Mouse (Mus musculus) heart, postnatal 0 days (tissue): ENCODE data around the gene Il1rapl2.

Experiments
- CTCF ChIP-seq: IDR thresholded peaks from 2 replicates; pipeline ENCODE4 v1.5.1; 2016; ENCODE audit warnings: antibody characterized with exemption, control low read depth, low read depth
- EP300 ChIP-seq: IDR thresholded peaks from 2 replicates; pipeline ENCODE4 v1.6.1; 2016; ENCODE audit warnings: antibody characterized with exemption, low read depth

DNA sequence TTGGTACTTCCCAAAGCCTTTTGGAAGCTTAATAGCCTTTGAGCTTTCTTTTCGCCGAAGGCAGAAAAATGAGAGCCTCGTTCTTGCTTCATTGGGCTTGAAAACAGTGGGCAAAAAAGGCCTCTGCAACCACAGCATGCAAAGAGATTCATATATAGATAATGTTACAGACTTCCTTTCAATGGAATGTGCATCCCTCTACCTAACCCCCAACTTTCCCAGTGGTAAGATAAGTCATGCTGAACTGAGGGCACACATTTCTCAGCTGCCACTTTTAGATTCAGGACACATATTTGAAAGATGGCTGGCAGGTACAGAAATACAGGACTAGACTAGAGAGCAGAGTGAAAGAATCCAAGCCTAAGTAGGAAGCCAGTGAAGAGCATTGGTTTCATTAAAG lies 185.1 kb downstream of the Il1rapl2 start:
- no peak for TF ChIP-seq CTCF
- no peak for TF ChIP-seq EP300
